ENCODE assay signal across 1 mouse cellular context in the genomic region with DNA sequence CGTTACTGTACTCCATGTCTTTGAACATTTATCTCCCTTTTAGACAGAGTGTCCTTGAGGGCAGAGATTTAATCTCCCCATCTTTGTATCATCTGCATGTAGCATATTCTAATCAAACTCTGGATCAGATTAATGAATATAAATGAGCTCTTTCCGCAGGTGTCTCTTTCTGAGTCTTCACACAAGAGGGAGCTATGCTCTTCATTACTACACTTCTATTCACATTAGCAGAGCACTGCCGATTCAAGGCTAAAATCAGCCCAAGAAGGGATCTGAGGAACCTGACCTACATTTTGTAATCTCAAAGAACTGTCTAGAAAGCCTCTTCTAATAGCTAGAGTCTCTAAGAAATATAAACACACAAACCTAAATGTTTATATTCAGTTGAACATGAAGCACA.
TF ChIP-seq lines count a peak whose summit lies in the region.

No protein-coding gene starts in this region.

TF ChIP-seq in MEL, 35 proteins besides CTCF, POLR2A, EP300 and RAD21:
- TF ChIP-seq SMC3 (IDR thresholded peaks at IDR 0.05; ENCODE audit: low read depth, low read length) (peak; percentile 42), NELFE (IDR thresholded peaks at IDR 0.05; ENCODE audit: low read depth, low read length) (no peak), MAX (IDR thresholded peaks at IDR 0.05; ENCODE audit: low read length) (no peak)
TF ChIP-seq in MEL: peak in this region for 1.
